Mouse (Mus musculus) limb, embryonic 15.5 days (tissue): ENCODE measurements around the gene Il16. TPM values are rescaled to one million over a fixed set of nuclear protein-coding genes. Genes with fewer than 3 reads are reported as not detected.

Experiments used
- ATAC-seq: fragments of 200-750 bp; cut with Nextera tagmentation; 2 replicates; pipeline ENCODE4 v1.8.0; 2017; ENCODE audit warnings: low read depth, moderate TSS enrichment; ENCODE audit not compliant: insufficient number of reproducible peaks, low FRiP score, low TSS enrichment
- H3K27ac ChIP-seq: fragments of 300-500 bp; sonication (generic); 2 replicates; pipeline ENCODE4 v1.5.1; 2015; ENCODE audit warnings: moderate library complexity, mild to moderate bottlenecking, inconsistent platforms
- H3K27me3 ChIP-seq: fragments of 300-500 bp; sonication (generic); 2 replicates; pipeline ENCODE4 v1.6.1; 2015; ENCODE audit warnings: inconsistent platforms
- H3K36me3 ChIP-seq: fragments of 300-500 bp; sonication (generic); 2 replicates; pipeline ENCODE4 v1.6.1; 2015; ENCODE audit warnings: inconsistent platforms
- H3K4me1 ChIP-seq: fragments of 300-500 bp; sonication (generic); 2 replicates; pipeline ENCODE4 v1.6.1; 2015; ENCODE audit warnings: inconsistent platforms
- H3K4me2 ChIP-seq: fragments of 300-500 bp; sonication (generic); 2 replicates; pipeline ENCODE4 v1.6.1; 2015; ENCODE audit warnings: mild to moderate bottlenecking, inconsistent platforms
- H3K4me3 ChIP-seq: fragments of 300-500 bp; sonication (generic); 2 replicates; pipeline ENCODE4 v1.5.1; 2015; ENCODE audit warnings: mild to moderate bottlenecking, inconsistent platforms
- H3K9ac ChIP-seq: fragments of 300-500 bp; sonication (generic); 2 replicates; pipeline ENCODE4 v1.6.1; 2015; ENCODE audit warnings: inconsistent platforms
- H3K9me3 ChIP-seq: fragments of 300-500 bp; sonication (generic); 2 replicates; pipeline ENCODE4 v1.6.1; 2016; ENCODE audit warnings: inconsistent platforms
- WGBS: fragments of 180-500 bp; shearing (Covaris S2); methylation state at CpG from one replicate; pipeline ENCODE4 v1.1.7; 2015; 5-methylcytosine and 5-hydroxymethylcytosine counted together
- polyA plus RNA-seq: library from polyadenylated mRNA; unstranded; fragments of >200 nt; fragmentation: Nextera tagmentation; extraction: Ambion mirVana; gene quantifications from 2 replicates; pipeline ENCODE4 v1.2.1, GENCODE M21; 2015

Gene Il16
- 7.8 and 8.4 TPM in 2 replicates for polyA plus RNA-seq

GRCm38 (mm10) chr7:83745413-83746106 is at the start of gene Il16:
Gene Il16 (minus strand): TSS chr7:83745726.
- 25% methylated on average over 20 of the region's 20 CpGs for WGBS
- Histone ChIP-seq H3K4me1 (peaks cover 35% of the 10 kb centered on the region), H3K4me3 (peak within 1 kb of the TSS; percentile 39), H3K36me3 (no peaks in the 10 kb centered on the region), H3K27me3 (no peaks in the 10 kb centered on the region), H3K9ac (0 out of 2 replicates have a peak within 1 kb of the TSS, but pooled peaks have one; percentile 24), H3K27ac (peak within 1 kb of the TSS; percentile 93), H3K9me3 (no peaks in the 10 kb centered on the region), H3K4me2 (peak within 1 kb of the TSS; percentile 57)
- ATAC-seq = peak; percentile 59

DNA sequence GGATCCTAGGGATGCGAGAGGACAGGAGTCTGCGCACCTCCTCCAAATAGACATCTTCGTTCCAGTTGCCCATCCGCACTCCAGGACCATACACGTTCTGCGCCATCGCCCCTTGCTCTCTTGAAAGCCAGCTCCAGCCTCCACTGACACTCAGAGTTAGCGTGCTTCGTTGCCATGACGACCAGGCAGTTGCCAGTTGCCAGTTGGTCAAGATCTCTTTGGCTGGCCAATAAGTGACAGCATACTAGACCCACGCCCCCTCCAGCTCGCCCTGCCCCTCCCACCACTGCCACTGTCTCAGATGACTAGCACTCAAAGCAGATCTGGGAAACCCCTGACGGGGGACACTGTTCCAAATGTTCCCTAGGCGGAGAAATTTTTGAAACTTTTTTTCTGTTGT is 49.2 kb upstream of the Il16 start, which contains the start of gene Cfap161:
Gene Cfap161, minus strand, starts transcription at position 176 of the 400 bp plus-strand sequence.
- H3K4me1 ChIP-seq = peaks cover 8% of the 10 kb centered on the region
- H3K27me3 ChIP-seq = no peaks in the 10 kb centered on the region
- H3K9me3 ChIP-seq = no peaks in the 10 kb centered on the region
- no peak within 1 kb of the TSS for H3K27ac ChIP-seq
- H3K4me3 ChIP-seq = no peak within 1 kb of the TSS
- no peaks in the 10 kb centered on the region for H3K36me3 ChIP-seq
- no peak; the same call in 1 of the 2 replicates for ATAC-seq
- H3K4me2 ChIP-seq = no peak within 1 kb of the TSS
- 6% methylated on average over 14 of the region's 14 CpGs for WGBS
- no peak within 1 kb of the TSS for H3K9ac ChIP-seq

DNA sequence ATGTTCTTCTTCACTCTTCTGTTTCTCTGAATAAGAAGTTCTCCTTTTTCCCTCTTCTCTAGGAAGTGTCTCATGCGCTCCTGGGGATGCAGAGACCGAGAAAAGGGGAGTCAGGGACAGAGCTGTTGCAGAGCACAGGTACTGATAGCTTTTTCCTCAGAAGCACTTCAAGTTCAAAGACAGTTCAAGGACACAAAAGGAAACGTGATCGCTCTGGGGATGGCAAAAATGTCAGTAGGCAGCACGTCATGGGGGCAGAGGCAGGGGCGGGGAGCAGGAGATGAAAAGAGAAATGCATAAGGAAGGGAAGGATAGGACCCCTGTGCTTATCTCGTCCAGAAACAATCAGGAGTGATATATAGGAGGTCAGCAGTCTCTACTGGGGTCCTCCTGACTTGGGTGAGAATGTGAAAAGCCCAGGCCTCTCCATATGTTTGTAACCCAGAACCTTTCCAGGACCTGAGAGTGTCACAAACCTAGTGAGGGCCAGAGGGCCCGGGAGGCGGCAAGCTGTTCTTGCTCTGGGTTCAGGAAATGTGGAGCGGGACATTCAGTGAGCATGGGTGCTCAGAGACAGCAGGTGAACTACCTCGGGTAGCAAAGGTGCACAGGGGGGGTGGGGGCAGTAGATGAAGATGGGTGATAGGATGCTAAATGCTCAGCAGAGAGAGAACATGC is 48.6 kb upstream of the Il16 start:
- Histone ChIP-seq H3K27ac (no peak overlapping the region), H3K9ac (no peak overlapping the region), H3K36me3 (no peaks in the 10 kb centered on the region), H3K4me3 (no peak overlapping the region), H3K9me3 (no peaks in the 10 kb centered on the region), H3K4me1 (peaks cover 8% of the 10 kb centered on the region), H3K4me2 (no peak overlapping the region), H3K27me3 (no peaks in the 10 kb centered on the region)
- WGBS = 45% methylated on average over 11 of the region's 11 CpGs
- no peak for ATAC-seq

GRCm38 (mm10) chr7:83780881-83781280 is 35.4 kb upstream of the Il16 start:
- no peak overlapping the region for H3K4me2 ChIP-seq
- WGBS = 77% methylated on average over 4 of the region's 4 CpGs
- H3K27ac ChIP-seq = no peak overlapping the region
- no peaks in the 10 kb centered on the region for H3K36me3 ChIP-seq
- no peaks in the 10 kb centered on the region for H3K4me1 ChIP-seq
- no peaks in the 10 kb centered on the region for H3K9me3 ChIP-seq
- H3K9ac ChIP-seq = no peak overlapping the region
- no peaks in the 10 kb centered on the region for H3K27me3 ChIP-seq
- no peak for ATAC-seq
- H3K4me3 ChIP-seq = no peak overlapping the region

- no peaks in the 10 kb centered on the region for H3K27me3 ChIP-seq
- no peaks in the 10 kb centered on the region for H3K4me1 ChIP-seq
- H3K36me3 ChIP-seq = no peaks in the 10 kb centered on the region
- no peaks in the 10 kb centered on the region for H3K9me3 ChIP-seq
- no peak overlapping the region for H3K4me3 ChIP-seq
- ATAC-seq = no peak
- H3K4me2 ChIP-seq = no peak overlapping the region
- 66% methylated on average over 4 of the region's 4 CpGs for WGBS
- no peak overlapping the region for H3K27ac ChIP-seq
- H3K9ac ChIP-seq = no peak overlapping the region
Observed at GRCm38 (mm10) chr7:83780026-83780425, 34.5 kb upstream of the Il16 start.

- no peak overlapping the region for H3K9ac ChIP-seq
- H3K4me2 ChIP-seq = no peak overlapping the region
- H3K27ac ChIP-seq = no peak overlapping the region
- H3K4me1 ChIP-seq = peaks cover 2% of the 10 kb centered on the region; the same call in 1 of the 2 replicates
- H3K4me3 ChIP-seq = no peak overlapping the region
- no peak for ATAC-seq
- WGBS = 59% methylated on average over 2 of the region's 2 CpGs
- no peaks in the 10 kb centered on the region for H3K9me3 ChIP-seq
- no peaks in the 10 kb centered on the region for H3K27me3 ChIP-seq
- H3K36me3 ChIP-seq = no peaks in the 10 kb centered on the region
Observed at GRCm38 (mm10) chr7:83779028-83779427, 33.5 kb upstream of the Il16 start.

DNA sequence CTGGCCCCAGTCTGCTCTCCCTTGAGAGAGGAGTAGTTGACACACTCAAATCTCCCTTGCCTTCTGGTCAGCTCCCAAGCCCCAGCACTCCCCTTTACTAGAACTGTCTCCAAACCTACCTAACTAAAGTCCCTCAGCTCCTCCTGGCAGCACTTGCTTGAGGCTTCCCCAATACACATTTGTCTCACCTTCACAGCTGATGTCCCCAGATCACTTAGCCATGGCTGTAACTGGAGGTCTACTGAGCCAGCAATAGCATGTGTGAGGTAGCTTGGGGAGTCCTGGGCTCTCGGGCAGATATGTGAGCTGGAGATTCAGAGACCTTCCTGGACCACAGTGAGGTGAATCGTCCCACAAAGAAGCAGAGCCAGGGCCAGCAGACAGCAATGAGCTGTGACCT is 33.0 kb upstream of the Il16 start:
- H3K9ac ChIP-seq = no peak overlapping the region
- WGBS = 75% methylated on average over 2 of the region's 2 CpGs
- H3K36me3 ChIP-seq = no peaks in the 10 kb centered on the region
- no peaks in the 10 kb centered on the region for H3K9me3 ChIP-seq
- ATAC-seq = no peak
- no peak overlapping the region for H3K4me2 ChIP-seq
- no peak overlapping the region for H3K27ac ChIP-seq
- H3K4me3 ChIP-seq = no peak overlapping the region
- no peaks in the 10 kb centered on the region for H3K27me3 ChIP-seq
- H3K4me1 ChIP-seq = peaks cover 2% of the 10 kb centered on the region; the same call in 1 of the 2 replicates

GRCm38 (mm10) chr7:83774721-83775120 is 29.2 kb upstream of the Il16 start:
- Histone ChIP-seq H3K4me3 (no peak overlapping the region), H3K4me2 (no peak overlapping the region), H3K4me1 (peaks cover 2% of the 10 kb centered on the region; the same call in 1 of the 2 replicates), H3K27me3 (no peaks in the 10 kb centered on the region), H3K9me3 (no peaks in the 10 kb centered on the region), H3K9ac (no peak overlapping the region), H3K36me3 (no peaks in the 10 kb centered on the region), H3K27ac (no peak overlapping the region)
- WGBS = 4% methylated on average over 5 of the region's 5 CpGs
- ATAC-seq = no peak

- no peak overlapping the region for H3K4me3 ChIP-seq
- ATAC-seq = 0 out of 2 replicates have a peak, but pooled peaks have one; percentile 14
- H3K4me1 ChIP-seq = no peaks in the 10 kb centered on the region
- no peaks in the 10 kb centered on the region for H3K27me3 ChIP-seq
- 46% methylated on average over 3 of the region's 3 CpGs for WGBS
- H3K27ac ChIP-seq = peak overlapping the region; percentile 51
- no peak overlapping the region for H3K9ac ChIP-seq
- no peak overlapping the region for H3K4me2 ChIP-seq
- no peaks in the 10 kb centered on the region for H3K36me3 ChIP-seq
- no peaks in the 10 kb centered on the region for H3K9me3 ChIP-seq
Observed at GRCm38 (mm10) chr7:83763674-83764073, 18.1 kb upstream of the Il16 start.

- Histone ChIP-seq H3K4me2 (no peak overlapping the region), H3K36me3 (no peaks in the 10 kb centered on the region), H3K4me3 (no peak overlapping the region), H3K4me1 (no peaks in the 10 kb centered on the region), H3K9ac (no peak overlapping the region), H3K27me3 (no peaks in the 10 kb centered on the region), H3K27ac (no peak overlapping the region), H3K9me3 (no peaks in the 10 kb centered on the region)
- WGBS = 91% methylated on average over 5 of the region's 5 CpGs
- no peak for ATAC-seq
Observed at GRCm38 (mm10) chr7:83762336-83762735, 16.8 kb upstream of the Il16 start.

- H3K4me2 ChIP-seq = no peak overlapping the region
- no peak for ATAC-seq
Observed at GRCm38 (mm10) chr7:83751055-83751454, 5.5 kb upstream of the Il16 start.

GRCm38 (mm10) chr7:83748405-83748804 is 2.9 kb upstream of the Il16 start:
- Histone ChIP-seq H3K9ac (no peak overlapping the region), H3K4me1 (peaks cover 31% of the 10 kb centered on the region), H3K4me2 (no peak overlapping the region), H3K36me3 (no peaks in the 10 kb centered on the region), H3K4me3 (no peak overlapping the region), H3K27ac (no peak overlapping the region), H3K9me3 (no peaks in the 10 kb centered on the region), H3K27me3 (no peaks in the 10 kb centered on the region)
- no peak for ATAC-seq
- WGBS = 80% methylated on average over 1 of the region's 1 CpGs

More at GRCm38 (mm10) chr7:83751055-83751454, 5.5 kb upstream of the Il16 start:
- Histone ChIP-seq H3K27ac (no peak overlapping the region), H3K36me3 (no peaks in the 10 kb centered on the region), H3K9ac (no peak overlapping the region), H3K9me3 (no peaks in the 10 kb centered on the region), H3K4me1 (peaks cover 5% of the 10 kb centered on the region), H3K27me3 (no peaks in the 10 kb centered on the region), H3K4me3 (no peak overlapping the region)
- whole genome bisulfite sequencing = 63% methylated on average over 1 of the region's 1 CpGs
